Mouse (Mus musculus) kidney, adult 11 months (tissue): ENCODE results near the gene AI661453.
"Not testable (repeated sequence)": the region's sequence is repeated elsewhere in the genome, so short reads cannot be mapped to it uniquely, and the experiment has no call there.

Experiments used
- DNase-seq: peaks from one replicate; pipeline ENCODE4 v3.0.0; 2022

Gene AI661453

DNA sequence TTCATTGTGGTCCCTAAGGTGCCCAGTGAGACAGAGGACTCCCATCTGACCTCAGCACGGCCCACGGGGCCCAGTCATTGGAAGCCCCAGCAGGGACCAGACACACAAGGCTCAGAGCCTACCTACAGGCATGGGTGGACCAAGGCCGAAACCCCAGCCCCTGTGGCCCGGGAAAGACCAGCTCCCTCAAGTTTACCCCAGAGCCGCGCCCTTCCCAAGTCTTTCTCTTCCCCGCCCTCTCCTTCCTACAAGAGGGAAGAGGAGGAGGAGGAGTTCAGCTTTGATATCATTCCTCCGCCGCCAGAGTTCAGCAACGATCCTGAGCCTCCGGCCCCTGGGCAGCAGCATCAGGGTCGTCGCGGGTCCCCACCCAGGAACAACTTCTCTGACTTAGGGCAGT is 31.6 kb downstream of the AI661453 start:
- no peak for DNase-seq

DNA sequence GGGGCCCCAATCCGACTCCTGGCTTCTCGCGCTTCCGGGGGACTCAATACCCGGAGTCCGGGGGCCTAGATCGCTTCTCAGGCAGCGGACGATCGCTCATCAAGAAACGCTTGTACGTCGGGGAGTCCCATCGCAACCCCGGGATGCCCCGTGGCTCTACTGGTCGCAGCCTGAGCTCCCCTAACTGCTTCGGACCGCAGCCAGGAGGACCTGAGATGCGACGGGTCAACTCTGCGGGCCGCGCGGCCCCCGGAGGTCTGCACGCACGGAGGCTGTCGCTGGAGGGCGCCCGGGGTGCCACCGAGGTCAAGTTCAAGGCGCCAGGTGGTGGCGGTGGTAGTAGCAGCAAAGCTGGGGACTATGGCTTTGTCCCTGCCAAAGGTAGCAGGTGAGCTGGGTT is 32.1 kb downstream of the AI661453 start:
- DNase-seq, result no peak

DNA sequence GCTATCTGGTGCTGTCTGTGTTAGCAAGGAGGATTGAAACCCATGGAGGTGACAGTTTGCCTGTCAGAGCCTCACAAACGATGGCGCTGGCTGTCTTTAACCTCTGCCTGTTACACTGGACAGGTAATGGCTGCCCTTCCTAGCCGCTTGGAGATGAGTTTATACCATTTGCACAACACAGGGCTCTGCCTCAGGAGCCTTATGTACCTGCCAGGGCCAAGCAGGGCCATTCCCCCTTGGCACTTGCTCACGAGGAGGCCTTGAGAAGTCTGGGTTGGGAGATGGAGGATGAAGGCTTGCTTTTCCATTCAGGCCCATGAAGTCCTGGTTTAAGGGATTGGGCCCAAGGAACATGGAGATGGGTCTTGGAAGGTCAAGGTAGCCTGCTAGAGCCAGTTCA is 33.2 kb downstream of the AI661453 start:
- no peak for DNase-seq

DNA sequence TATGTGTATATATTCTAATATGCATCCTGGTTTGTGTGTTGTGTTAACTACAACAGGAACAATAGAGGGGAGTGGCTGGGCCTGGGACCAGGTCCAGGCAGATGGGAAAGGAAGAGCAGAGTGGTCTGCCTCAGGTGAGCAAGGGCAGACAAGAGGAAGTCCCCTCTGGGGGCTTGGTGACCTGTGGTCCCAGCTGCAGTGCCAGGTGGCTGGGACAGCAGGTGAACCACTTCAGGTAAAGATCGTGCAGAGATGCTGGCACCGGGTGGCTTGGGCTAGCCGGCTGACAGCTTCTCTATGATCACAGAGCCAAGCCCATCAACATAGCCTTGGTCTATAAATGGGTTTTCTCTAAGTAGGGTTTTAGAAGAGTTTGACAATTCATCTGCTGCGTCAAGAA is 33.7 kb downstream of the AI661453 start:
- DNase-seq, result no peak

DNA sequence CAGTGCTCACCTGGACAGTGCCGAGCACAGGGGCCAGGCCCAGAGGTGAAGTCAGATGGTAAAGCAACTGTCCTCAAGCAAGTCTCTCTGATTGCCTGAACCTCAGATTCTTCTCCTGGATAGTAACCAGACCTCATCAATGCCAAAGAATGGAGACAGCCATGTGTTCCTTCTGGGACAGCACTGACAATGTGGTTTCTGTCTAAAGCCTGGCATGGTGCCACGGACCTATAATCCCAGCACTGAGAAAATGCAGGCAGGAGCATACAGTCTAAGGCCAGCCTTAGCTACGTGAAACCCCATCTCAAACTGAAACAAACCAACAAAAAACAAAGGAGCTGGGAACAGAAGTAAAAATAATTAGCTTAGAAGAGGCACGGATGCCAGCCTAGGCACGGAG is 34.3 kb downstream of the AI661453 start:
- DNase-seq, result no peak

DNA sequence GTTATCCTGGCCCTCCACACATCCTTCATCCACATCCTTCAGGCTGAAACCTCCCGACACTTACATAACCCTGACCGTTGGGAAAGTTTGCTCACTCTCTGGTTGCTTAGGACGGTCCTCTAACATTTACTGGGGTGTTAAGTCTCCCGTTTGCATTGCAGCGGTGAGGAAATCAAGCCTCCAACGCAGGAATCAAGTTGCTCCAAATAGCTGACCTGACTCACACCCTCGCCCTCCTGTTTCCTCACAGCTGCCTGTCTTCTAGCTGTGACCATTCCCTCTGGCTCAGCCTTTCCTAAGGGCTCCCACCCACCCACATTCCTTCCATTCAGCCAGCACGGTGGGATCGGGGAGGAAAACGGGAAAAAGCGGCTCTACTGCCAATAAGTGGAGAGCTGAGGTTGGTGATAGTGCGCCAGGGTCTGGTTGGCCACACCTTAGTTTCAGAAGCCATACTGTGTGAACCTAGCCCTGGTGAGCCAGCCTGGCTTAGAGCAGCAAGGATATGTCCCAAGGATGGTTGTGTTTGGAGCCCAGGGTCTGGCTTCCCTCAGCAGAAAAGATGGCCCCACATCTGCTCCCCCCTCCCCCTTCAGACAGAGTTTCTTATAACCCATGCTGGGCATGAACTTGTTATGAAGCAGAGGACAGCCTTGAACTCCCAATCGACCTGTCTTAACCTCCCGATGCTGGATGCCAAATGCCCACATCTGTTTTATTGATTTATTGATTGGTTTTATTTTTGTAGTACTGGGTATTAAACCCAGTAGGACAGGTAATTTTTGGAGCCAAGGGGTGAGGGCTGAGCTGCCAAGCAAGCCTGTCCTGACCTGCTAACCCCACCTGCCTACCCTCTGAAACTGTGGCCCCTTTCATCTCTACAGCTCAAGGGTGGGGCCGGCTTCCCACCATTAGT is 36.3 kb downstream of the AI661453 start:
- DNase-seq, result no peak

DNA sequence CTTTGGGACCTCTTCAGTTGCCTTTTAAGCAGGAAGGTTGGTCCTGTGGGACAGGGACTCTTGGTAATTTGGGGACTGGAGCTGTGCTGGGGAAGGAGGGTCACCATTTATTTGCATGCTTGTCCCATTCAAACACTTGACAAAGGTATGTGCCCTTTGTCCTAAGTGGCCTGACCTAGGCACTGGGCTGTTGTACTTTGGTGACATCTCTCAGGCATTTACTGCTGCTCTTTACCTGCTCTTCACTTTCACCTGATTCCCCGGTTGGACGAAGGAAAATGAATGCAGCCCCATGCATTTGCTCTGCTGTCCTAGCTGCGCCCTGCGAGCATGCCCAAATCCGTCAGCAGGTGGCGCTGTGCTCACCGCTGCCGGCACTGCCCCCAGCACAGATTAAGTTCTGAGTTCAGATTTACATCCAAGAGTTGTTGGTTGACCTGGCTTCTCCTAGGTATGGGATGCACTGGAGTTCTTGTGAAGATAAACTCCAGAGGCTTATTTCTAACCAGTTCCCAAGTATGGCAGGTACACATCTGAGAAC is 37.1 kb downstream of the AI661453 start:
- DNase-seq, result no peak

DNA sequence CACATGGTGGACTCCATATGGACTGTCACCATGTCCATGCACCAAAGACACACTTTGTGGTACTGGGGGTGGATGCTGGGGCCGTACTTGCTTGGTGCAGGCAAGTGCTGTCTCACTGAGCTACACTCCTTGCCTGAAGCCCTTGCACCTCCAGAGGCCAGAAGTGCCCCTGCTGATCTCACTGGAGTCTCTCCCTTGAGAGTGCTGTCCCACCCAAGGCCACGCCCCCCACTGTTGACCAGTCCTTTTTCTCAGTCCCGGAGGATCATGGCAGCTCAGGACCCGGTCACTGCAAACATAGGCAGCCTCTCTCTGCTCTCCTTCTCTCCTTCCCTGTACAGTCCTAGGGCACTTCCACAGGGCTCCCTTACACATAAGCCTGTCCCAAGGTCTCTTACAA is 37.8 kb downstream of the AI661453 start:
- no peak for DNase-seq

DNA sequence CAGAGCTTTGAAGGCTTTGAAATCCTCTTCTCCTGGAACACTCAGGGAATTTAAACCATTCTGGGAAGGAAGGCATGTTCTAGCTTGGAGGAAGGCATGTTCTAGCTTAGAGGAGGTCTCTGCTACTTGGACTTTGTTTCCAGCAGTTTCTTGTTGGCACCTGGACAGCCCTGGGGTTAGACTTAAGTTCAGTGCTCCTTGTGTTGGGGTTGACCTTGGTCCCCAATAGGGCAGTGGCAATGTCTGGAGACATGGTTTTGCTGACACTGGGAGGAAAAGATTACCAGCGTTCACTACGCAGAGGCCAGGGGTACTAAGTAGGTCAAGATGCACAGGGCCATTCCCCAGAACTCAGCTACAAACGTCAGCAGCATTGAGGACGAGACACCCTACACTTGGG is 38.8 kb downstream of the AI661453 start:
- DNase-seq, result peak; percentile 71

DNA sequence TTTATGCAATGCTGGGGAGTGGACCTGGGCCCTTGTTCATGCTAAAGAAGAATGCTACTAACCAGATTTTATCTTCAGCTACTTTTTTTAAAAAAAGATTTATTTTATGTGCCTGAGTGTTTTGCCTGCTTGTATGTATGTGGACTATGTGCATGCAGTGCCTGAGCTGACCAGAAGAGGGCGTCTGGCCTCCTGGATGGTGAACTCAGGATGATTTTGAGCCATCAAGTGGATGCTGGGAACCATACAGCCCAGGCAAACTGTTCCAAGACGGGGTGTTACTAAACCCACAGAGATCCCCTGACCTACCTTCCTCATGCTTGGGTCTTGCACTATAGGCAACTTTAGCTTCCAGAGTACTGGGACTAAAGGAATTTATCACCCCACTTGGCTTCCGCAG is 39.3 kb downstream of the AI661453 start:
- DNase-seq, result no peak

DNA sequence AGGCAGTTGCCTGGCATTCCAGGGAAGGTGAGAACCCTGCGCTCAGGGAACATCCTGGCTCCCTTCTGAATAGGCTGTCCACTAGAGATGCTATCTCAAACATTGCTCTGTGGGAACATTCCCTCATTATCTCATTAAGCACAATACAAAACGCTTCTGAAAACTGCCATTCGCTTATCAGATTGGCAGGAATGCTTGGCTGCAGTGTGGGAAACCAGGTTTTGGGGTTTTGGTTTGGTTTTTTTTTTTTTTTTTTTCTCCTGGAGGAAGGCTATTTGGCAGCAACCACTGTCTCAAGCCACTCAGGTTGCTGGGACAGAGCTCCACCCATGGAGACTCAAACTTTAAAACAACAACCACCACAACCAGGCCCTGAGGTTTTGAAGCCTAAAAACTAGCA is 43.5 kb downstream of the AI661453 start:
- no peak for DNase-seq

DNA sequence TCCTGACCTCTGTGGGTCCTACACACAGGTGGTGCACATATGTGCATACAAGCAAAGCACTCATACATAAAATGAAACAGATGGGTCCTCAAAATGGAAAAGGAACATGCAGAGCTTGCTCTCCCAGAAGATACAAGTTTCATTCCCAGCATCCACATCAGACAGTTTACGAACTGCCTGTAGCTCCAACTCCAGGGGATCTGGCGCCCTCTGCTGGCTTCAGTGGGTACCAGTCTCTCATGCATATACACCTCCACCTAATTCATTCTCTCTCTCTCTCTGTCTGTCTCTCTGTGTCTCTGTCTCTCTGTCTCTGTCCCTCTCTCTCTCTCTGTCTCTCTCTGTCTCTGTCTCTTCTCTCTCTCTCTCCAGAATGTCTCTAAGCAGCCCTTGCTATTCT is 46.0 kb downstream of the AI661453 start:
- no peak for DNase-seq

DNA sequence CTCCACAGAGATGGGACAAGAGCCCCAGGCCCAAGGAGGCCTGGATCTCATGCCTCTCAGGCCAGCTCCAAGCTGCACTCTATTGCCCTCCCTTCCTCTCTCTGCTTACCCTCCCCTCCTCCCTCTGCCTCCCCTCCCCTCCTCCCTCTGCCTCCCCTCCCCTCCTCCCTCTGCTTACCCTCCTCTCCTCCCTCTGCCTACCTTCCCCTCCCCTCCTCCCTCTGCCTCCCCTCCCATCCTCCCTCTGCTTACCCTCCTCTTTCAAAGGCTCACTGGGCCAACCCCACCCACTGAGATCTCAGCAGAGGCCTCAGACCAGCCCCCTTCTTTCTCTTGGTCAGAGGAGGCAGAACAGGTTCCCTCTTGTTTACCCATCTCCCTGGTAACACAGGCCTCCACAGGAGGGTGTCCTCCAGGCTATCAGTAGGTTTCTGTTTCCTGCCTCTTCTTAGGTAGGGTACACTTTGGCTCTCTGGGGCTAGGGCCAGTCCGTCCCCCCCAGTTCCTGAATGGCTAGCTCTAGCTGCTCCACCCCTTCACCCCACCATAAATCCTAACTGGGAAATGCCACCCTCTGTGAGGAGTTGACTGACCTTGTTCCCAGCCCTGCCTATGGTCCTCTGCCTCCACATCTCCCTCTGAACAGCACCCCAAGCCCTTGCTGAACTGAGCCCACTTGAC is 48.0 kb downstream of the AI661453 start:
- peak; percentile 83 for DNase-seq

DNA sequence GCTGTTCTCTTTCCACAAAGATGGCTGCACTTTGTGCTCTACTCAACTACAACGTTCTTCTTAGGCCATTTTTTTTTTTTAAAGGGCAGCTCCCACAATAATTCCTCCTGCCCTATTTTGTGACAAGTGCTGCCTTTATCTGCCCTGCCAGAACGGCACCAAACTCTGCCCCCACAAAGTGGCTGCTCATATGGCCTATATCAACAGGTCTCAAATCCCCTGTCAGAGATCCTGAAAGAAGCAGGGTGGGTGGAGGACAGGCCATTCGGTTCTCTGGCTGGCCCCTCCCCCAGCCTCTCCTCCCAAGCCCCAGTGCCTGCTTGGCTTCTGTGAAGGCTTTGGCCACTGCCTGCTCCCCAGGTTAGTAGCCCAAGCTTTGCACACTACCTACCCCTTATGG is 48.6 kb downstream of the AI661453 start:
- DNase-seq, result no peak

DNA sequence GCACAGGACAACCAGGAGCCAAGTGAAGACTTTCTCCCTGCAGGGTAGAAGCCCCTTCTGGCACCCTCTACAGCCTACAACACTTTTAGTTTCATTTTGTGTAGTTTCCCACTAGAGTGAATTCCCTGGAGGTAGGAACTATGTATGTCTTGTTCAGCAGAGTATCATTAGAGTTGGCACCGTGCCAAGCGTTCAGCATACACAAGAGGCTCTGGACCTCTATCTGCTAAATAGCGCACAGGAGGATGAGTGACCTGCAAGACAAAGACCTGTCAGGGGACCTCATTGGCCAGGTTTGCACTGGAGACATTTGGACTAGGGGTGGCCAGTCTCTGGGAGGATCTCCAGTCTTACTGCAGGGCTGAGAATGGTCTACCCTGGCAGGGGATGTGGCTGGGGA is 49.4 kb downstream of the AI661453 start:
- no peak for DNase-seq

DNA sequence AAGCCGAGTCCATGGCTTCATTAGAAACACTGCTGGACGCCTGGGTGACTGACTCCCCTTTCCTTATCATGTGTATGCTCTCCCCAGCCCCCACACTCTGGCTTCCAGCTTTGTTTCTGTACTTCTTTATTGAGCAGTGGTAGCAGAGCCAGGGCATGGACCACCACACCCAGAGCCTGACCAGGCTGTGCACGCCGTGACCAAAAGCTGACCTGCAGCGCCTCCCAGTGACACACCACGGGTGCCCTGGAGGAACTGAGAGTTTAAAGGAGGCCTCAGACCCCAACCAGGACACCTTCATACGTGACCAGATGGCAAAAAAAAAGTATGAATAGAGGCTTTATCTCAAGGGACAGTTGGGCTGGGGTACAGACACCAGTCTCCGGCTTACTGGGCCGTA is 54.4 kb downstream of the AI661453 start:
- no peak for DNase-seq

DNA sequence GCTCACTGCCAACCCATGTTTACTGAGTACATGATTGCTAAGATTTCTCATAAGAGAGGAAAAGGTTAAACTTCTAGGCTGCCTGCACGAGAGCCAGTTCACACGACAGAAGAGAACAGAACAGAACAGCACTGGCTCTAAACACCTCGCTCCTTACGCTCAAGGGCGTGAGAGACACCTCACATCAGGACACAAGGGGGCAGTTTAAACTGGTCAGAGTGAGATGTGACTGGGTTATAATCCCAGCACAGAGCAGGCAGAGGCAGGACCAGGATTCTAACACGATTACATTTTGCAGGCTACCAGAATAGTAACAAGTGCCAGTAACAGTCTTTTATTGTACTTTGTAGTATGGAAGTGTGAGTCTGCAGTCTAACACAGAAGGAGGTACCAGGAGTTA is 56.3 kb downstream of the AI661453 start:
- no peak for DNase-seq

DNA sequence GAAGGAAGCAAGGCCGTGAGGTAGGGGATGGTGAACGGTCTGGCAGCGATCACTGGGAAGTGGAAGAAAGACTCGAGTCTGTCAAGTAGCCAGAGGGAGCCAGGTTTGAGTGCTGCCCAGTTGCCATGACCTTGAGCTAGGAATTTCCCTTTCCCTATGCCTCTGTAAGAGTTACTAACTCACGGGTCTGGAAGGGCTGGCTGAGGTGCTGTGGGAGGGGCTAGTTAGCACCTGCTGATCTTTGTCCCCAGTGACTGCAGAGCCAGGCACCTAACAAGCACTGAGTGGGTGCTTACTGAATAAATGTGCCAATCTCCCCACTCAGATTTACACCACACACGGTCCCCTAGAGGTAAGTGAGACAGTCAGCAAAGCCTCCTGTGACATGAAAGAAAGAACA is 57.2 kb downstream of the AI661453 start:
- DNase-seq, result peak; percentile 83

DNA sequence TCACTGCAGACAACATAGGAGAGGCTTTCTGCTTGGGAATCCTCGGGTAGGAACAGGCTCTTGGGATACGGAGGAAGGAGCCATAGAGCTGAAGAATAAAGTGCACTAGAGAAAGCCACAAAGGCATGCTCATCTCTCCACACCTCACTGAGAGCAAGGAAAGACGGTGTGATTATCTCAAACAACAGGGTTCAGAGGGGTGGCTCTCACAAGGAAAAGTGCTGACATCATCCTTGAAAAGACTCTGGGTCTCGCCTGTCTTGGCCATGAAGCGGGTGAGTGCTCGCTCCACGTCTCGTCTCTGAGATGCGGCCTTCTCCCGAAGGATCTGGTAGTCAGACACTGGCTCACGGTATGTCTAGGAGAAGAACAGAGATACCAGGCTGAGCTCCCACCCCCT is 57.7 kb downstream of the AI661453 start:
- no peak for DNase-seq

DNA sequence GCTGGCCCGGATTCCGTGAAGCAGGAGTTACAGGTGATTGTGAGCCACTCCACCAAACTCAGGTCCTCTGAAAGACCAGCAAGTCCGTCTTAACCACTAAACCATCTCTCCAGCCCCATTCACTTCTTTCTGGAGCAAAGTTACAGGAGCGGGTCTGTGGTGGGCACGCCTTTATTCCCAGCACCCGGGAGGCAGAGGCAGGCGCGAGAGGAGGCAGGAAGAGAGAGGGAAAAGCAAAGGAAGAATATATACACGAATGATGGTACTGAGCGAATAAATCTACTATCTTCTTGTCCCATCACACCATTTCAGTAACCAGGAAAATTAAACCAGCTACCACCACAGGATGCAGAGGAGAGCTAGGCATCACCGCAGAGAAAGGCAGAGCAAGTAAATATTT is 65.1 kb downstream of the AI661453 start:
- DNase-seq, result no peak

DNA sequence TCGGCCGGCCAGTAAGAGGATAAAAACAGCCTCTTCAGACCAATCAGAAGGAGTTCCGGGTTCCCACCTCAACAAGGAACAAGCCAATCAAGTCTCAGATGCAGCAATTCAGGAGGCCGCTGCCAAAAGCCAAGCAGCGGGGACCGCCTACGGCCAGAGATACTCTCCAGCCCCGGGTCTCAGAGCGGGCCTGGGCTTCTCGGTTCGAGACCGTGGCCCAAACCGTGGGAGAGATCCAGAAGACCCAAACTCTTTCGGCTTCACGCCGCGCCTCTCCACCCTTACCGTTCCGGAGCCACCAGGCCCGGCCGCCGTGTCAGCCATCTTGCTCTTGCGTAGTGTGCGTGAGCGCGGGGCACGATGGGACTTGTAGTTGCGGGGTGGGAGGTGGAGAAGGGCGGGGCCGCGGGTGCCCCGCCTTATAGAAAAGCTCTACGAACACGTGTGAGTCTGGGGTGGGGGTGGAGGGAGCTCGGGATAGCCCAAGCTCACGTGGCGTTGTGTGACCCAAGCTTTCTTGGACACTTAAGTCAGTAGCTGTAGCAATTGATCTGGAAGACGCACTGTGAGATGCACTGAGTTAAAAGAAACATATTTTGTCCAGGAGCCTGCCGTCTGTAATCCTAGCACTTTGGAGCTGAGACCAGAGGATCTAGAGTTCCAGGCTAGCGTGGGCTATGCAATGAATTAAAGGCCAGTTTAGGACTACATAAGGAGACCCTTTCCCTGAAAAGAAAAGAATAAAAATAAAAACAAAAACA is 65.7 kb downstream of the AI661453 start, which contains the start of gene Taf8:
Gene Taf8, minus strand, starts transcription at position 347 of the 761 bp plus-strand sequence.
- DNase-seq, result peak; percentile 95

DNA sequence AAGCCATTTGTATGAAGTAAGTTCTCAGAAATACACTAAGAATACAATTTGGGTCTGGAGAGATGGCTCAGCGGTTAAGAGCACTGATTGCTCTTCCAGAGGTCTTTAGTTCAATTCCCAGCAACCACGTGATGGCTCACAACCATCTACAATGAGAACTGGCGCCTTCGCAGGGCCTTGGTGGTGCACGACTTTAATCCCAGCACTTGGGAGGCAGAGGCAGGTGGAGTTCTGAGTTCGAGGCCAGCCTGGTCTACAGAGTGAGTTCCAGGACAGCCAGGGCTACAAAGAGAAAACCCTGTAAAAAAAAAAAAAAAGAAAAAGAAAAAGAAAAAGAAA is 66.3 kb downstream of the AI661453 start:
- not testable (repeated sequence) for DNase-seq

DNA sequence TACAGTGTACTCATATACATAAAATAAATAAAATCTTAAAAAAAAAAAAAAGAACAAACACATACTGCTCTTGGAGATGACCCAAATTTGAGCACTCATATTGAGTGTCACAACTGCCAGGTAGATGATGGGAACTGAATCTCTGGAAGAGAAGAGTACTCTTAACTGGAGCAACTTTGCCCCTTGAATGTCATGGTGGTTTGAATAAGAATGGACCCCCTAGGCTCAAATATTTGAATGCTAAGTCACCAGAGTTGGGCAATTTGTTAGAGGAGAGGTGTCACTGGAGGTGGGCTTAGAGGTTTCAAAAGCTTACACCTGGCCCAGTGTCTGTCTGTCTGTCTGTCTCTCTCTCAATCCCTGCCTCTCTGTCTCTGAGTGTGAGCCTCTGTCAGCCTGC is 67.3 kb downstream of the AI661453 start:
- DNase-seq, result no peak
